Mouse (Mus musculus) small intestine, adult 2 months (tissue): Measurements from ENCODE around the gene Rabepk. TPM values are rescaled to one million over a fixed set of nuclear protein-coding genes. Genes with fewer than 3 reads are reported as not detected.
A peak's percentile ranks its signal among the peaks of the same experiment; 100 is the strongest.
"Not testable (repeated sequence)": the region's sequence is repeated elsewhere in the genome, so short reads cannot be mapped to it uniquely, and the experiment has no call there.

Experiments used
- H3K27ac ChIP-seq: fragments of 200-500 bp; 2 replicates; pipeline ENCODE4 v1.5.1; 2012; ENCODE audit warnings: low read depth, low read length, control low read depth, inconsistent platforms; ENCODE audit not compliant: insufficient read depth
- H3K27me3 ChIP-seq: fragments of 200-500 bp; 2 replicates; pipeline ENCODE4 v1.6.1; 2012; ENCODE audit warnings: mild to moderate bottlenecking, moderate library complexity, low read length, inconsistent platforms; ENCODE audit not compliant: control insufficient read depth, insufficient read depth
- H3K36me3 ChIP-seq: fragments of 200-500 bp; 2 replicates; pipeline ENCODE4 v1.6.1; 2012; ENCODE audit warnings: mild to moderate bottlenecking, low read length, control low read depth, inconsistent platforms; ENCODE audit not compliant: control insufficient read depth, insufficient read depth
- H3K4me1 ChIP-seq: fragments of 200-500 bp; 2 replicates; pipeline ENCODE4 v1.6.1; 2012; ENCODE audit warnings: low read length, inconsistent platforms, mixed read lengths; ENCODE audit not compliant: control insufficient read depth, insufficient read depth, insufficient read length
- H3K4me3 ChIP-seq: fragments of 200-500 bp; 2 replicates; pipeline ENCODE4 v1.5.1; 2012; ENCODE audit warnings: low read depth, mild to moderate bottlenecking, control low read depth, inconsistent platforms, low read length, moderate library complexity
- CTCF ChIP-seq: fragments of 200-500 bp; IDR thresholded peaks from 2 replicates; pipeline ENCODE4 v1.5.1; 2012; ENCODE audit warnings: low read depth, mild to moderate bottlenecking, control low read depth, inconsistent platforms, low read length, moderate library complexity, mixed read lengths; ENCODE audit not compliant: insufficient replicate concordance, insufficient read length; ENCODE audit errors: extremely low read depth
- POLR2A ChIP-seq: fragments of 200-500 bp; IDR thresholded peaks from 2 replicates; pipeline ENCODE4 v1.6.1; 2012; ENCODE audit warnings: low read depth, mild to moderate bottlenecking, control low read depth, inconsistent platforms, low read length, moderate library complexity
- WGBS: fragments of 180-500 bp; shearing (Covaris S2); methylation state at CpG from one replicate; pipeline ENCODE4 v1.1.7; 2018; 5-methylcytosine and 5-hydroxymethylcytosine counted together
- polyA plus RNA-seq: library from polyadenylated mRNA; depleted of rRNA; stranded (reverse); fragments of >200 nt; gene quantifications from 2 replicates; pipeline ENCODE4 v1.2.3, GENCODE M21; 2012

Rabepk gene
- polyA plus RNA-seq, 1 experiment = 16.9 TPM

DNA sequence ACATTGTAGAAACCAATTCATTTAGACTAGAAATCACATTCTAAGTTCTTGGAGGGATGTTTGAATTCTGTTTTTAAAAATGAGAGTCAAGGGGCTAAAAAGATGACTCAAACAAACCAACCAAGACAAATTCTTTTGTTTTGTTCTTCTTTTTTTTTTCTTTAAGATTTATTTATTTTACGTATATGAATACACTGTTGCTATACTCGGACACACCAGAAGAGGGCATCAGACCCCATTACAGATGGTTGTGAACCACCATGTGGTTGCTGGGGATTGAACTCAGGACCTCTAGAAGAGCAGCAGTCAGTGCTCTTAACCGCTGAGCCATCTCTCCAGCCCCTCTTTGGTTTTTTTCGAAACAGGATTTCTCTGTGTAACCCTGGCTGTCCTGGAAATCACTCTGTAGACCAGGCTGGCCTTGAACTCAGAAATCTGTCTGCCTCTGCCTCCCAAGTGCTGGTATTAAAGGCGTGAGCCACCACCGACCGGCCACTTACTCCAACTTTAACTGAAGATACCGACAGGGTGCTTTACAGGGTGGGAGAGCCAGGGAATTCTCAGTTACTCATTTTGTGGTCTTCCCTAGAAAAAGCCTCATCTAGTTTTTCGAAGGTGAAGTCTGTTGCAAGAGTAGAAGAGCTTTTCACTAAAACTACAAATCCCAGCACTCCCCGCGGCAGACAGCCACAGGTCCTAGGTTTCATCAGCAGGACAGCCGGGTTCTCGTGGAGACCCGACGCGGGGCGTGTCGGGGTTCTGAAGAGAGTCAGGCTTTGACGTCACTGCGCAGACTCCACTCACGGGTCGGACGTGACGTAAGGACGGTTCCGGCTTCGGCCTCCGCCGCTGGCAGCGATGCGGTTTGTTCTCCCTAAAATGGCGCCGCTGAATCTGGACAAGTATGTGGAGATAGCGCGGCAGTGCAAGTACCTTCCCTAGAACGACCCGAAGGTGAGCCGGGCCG lies 2.1 kb upstream of the Rabepk start:
- Histone ChIP-seq H3K4me3 (peak overlapping the region; percentile 81), H3K4me1 (peaks cover 2% of the 10 kb centered on the region), H3K36me3 (peaks cover 10% of the 10 kb centered on the region), H3K27me3 (no peaks in the 10 kb centered on the region), H3K27ac (peak overlapping the region; percentile 75)
- WGBS = 6% methylated on average over 39 of the region's 39 CpGs
- no peak for TF ChIP-seq CTCF
- TF ChIP-seq POLR2A = peak; percentile 72

DNA sequence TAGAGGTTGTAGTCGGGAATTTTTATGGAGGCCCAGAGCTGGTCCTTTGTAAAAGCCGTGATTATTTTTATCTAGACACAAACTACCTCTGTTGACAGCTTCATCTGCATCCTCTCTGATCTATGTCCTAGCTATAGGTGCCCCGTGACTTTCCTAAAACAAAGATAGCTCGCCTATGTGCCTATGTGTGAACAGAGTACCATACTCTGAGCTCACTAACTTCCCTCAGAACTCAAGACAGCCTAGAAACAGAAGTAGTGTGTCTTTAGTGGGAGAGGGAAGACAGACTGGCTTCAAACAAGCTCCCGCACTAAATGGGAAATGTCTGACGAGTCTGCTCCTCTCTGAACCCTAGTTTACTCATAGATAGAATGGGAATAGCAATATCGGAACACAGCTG lies 659 bp upstream of the Rabepk start:
- TF ChIP-seq CTCF (no peak), POLR2A (no peak)
- Histone ChIP-seq H3K4me1 (peaks cover 2% of the 10 kb centered on the region), H3K4me3 (no peak overlapping the region), H3K36me3 (peaks cover 5% of the 10 kb centered on the region), H3K27me3 (no peaks in the 10 kb centered on the region), H3K27ac (peak overlapping the region; percentile 74; the same call in 1 of the 2 replicates)
- 62% methylated on average over 7 of the region's 7 CpGs for WGBS

DNA sequence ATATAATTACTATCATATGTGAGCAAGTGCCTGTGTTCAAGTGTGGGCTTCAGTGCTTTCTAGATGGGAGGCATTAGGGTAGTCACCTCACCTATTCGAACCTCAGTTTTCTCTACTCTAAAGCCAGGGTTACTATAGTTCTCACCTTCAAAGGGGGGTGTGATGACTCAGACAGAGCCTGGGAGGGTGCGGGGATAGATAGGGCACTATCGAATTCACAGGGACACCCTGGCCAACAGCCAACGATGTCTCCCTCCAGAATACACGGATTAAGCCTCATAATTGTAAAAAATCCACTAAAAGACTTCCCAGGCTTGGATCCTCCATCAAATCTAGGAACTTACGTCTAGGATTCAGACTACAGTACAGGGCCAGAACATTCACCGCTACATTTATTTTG lies 4.3 kb downstream of the Rabepk start:
- Histone ChIP-seq H3K36me3 (peaks cover 5% of the 10 kb centered on the region; the same call in 1 of the 2 replicates), H3K4me1 (peaks cover 1% of the 10 kb centered on the region), H3K27me3 (no peaks in the 10 kb centered on the region), H3K4me3 (no peak overlapping the region), H3K27ac (no peak overlapping the region)
- TF ChIP-seq POLR2A (no peak), CTCF (no peak)
- WGBS = 89% methylated on average over 7 of the region's 7 CpGs

DNA sequence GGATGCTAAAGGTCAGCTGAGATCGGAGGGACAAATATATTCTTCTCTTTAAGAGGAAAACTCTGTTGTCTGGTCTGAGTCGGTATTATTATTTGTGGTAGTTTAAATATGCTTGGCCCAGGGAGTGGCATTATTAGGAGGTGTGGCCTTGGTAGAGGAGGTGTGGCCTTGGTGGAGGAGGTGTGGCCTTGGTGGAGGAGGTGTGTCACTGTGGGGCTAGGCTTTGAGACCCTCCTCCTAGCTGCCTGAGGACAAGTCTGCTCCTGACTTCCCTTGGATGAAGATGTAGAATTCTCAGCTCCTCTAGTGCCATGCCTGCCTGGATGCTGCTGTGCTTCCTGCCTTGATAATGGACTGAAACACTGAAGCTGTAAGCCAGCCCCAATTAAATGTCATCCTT lies 5.2 kb downstream of the Rabepk start:
- H3K36me3 ChIP-seq = peaks cover 5% of the 10 kb centered on the region; the same call in 1 of the 2 replicates
- no peak for TF ChIP-seq POLR2A
- TF ChIP-seq CTCF = no peak
- H3K4me1 ChIP-seq = no peaks in the 10 kb centered on the region
- H3K27ac ChIP-seq = no peak overlapping the region
- WGBS = 93% methylated on average over 2 of the region's 2 CpGs
- H3K4me3 ChIP-seq = no peak overlapping the region
- no peaks in the 10 kb centered on the region for H3K27me3 ChIP-seq

DNA sequence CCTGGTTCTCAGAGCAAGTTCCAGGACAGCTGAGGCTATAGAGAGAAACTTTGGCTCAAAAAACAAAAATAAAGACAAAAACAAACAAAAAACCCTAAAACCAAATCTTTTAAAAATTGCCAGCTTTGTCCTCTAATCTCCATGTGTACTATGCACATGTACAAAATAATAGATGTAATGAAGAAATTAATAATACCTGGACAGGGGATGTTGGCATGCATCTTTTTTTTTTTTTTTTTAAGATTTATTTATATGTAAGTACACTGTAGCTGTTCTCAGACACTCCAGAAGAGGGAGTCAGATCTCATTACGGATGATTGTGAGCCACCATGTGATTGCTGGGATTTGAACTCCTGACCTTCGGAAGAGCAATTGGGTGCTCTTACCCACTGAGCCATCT lies 7.2 kb downstream of the Rabepk start:
- not testable (repeated sequence) for H3K27me3 ChIP-seq, H3K27ac ChIP-seq, H3K4me3 ChIP-seq, H3K4me1 ChIP-seq, H3K36me3 ChIP-seq
- WGBS = 93% methylated on average over 2 of the region's 2 CpGs

DNA sequence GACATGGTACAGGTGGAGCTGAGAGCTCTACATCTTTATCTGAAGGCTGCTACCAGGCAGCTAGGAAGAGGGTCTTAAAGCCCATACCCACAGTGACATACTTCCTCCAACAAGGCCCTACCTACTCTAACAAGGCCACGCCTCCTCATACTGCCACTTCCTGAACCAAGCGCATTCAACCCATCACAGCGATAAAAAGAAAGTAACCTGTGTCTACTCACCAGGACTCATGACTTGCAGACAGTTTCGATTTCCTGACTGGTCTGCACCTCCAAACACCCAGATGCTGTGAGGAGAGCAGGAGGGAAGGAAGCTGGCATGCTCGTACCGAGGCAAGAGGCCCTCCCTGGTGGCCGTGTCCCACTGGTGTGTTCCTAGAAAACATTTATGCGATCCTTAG lies 9.4 kb downstream of the Rabepk start:
- no peaks in the 10 kb centered on the region for H3K4me1 ChIP-seq
- peaks cover 5% of the 10 kb centered on the region for H3K36me3 ChIP-seq
- H3K4me3 ChIP-seq = peak overlapping the region; percentile 32
- 80% methylated on average over 8 of the region's 8 CpGs for WGBS
- TF ChIP-seq POLR2A = no peak
- no peak for TF ChIP-seq CTCF
- no peak overlapping the region for H3K27ac ChIP-seq
- no peaks in the 10 kb centered on the region for H3K27me3 ChIP-seq

DNA sequence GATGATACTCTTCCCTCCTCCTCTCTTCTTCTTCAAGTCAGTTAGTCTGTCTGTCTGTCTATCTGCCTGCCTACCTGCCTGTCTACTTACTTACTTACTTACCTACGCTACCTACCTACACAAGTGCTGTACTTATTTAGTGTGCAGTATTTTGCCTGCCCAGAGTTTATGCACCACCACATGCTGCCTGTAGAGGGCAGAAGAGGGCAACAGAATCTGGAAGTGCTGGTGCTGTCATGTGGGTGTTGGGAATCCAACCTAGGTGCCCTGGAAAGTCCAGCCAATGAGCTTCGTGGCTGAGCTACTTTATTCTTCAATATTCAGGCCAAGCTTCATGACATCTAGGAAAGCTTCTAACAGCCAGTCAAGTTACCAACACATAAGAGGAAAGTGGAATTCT lies 15.6 kb downstream of the Rabepk start:
- no peaks in the 10 kb centered on the region for H3K27me3 ChIP-seq
- peaks cover 14% of the 10 kb centered on the region for H3K36me3 ChIP-seq
- no peaks in the 10 kb centered on the region for H3K4me1 ChIP-seq
- WGBS = 80% methylated on average over 2 of the region's 2 CpGs
- H3K4me3 ChIP-seq = no peak overlapping the region
- H3K27ac ChIP-seq = no peak overlapping the region
- TF ChIP-seq CTCF (peak; percentile 76; the same call in 1 of the 2 replicates), POLR2A (no peak)
